Mouse (Mus musculus): ENCODE results near the gene Cdh10.

GRCm38 (mm10) chr15:18975041-18975440 lies 156.3 kb downstream of the Cdh10 start:
- TF ChIP-seq CTCF (IDR thresholded peaks at IDR 0.05; ENCODE audit: low read depth): no peak
- no peak for TF ChIP-seq EP300 (IDR thresholded peaks at IDR 0.05; ENCODE audit: low read depth)
